ENCODE assay signal across 9 mouse cellular contexts in the genomic region with DNA sequence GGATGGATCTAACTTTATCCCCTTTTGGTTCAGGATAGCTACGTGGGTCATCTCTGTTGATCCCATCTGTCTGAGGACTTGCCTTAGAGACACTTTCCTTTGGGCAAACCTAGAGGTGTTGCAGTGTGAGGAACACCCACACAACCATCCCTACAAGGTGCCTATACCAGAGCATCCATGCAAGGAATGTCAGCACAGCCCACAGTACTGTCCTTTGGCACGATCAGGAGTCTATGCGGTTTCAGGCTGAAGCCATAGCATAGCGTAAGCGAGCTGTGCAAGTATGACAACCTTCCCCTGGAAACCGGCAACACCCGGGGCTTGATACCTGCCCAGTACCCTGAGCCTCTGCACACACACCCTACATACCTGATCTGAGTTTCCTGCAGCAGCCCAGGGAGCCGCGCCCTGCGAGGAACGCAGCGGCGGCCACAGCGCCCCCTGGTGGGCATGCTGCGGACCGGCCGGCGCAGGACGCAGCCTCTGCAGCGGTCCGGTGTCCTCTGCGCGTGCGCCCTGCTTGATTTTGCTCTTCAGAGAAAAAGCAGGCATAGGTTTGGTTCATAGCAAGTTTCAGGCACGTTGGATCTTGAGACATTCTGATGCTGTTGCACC.
DNase-seq lines count a peak whose midpoint lies in the region; ATAC-seq and TF ChIP-seq lines count a peak whose summit lies in the region.
"Had no signal": no experiment of that assay in that cellular context is flagged by ENCODE, and none has a peak within 500 bp of the region (broad histone marks: within the 10 kb centered on the region; RNA-seq: fewer than 3 reads in every experiment).

No protein-coding gene starts in this region.

- H3K9me3 ChIP-seq in forebrain, postnatal 0 days (ENCODE audit: low read length), result no peaks in the 10 kb centered on the region
- H3K9me3 ChIP-seq in liver, postnatal 0 days (ENCODE audit: low read length), result peaks cover 2% of the 10 kb centered on the region; the same call in 1 of the 2 replicates

- peak overlapping the region; percentile 57 for H3K4me3 ChIP-seq in cerebellum, adult 2 months (replicated peaks; ENCODE audit: insufficient read depth, low read depth, low read length)
- H3K4me3 ChIP-seq in forebrain, postnatal 0 days (ENCODE audit: low read depth, low read length), result peak overlapping the region; percentile 36
- H3K4me3 ChIP-seq in liver, postnatal 0 days (ENCODE audit: low read depth, low read length), result no peak overlapping the region
- H3K4me3 ChIP-seq: erythroblast, embryonic 14.5 days had no signal

- TF ChIP-seq CTCF in cerebellum, adult 2 months (IDR thresholded peaks at IDR 0.05; ENCODE audit: borderline replicate concordance, insufficient read depth, low read depth, low read length), result peak; percentile 83
- peak; percentile 98 for TF ChIP-seq CTCF in forebrain, postnatal 0 days (IDR thresholded peaks at IDR 0.05; ENCODE audit: low read depth)
- peak; percentile 97 for TF ChIP-seq CTCF in liver, postnatal 0 days (IDR thresholded peaks at IDR 0.05; ENCODE audit: low read depth)

- no peak overlapping the region for H3K27ac ChIP-seq in cerebellum, adult 2 months (ENCODE audit: insufficient read depth, low read length)
- 0 out of 2 replicates have a peak overlapping the region, but pooled peaks have one; percentile 10 for H3K27ac ChIP-seq in forebrain, postnatal 0 days (ENCODE audit: low read depth, low read length)
- H3K27ac ChIP-seq in liver, postnatal 0 days (ENCODE audit: low read depth), result no peak overlapping the region

- no peak for TF ChIP-seq POLR2A in cerebellum, adult 2 months (IDR thresholded peaks at IDR 0.05; ENCODE audit: borderline replicate concordance, insufficient read depth, low read length)

- intact Hi-C loops in heart, postnatal 36 days (cut with DNase I), result loop anchor here (5.0 kb wide), 1 partner anchor 241 kb away; no protein-coding TSS in a partner anchor

- peak; percentile 85 for DNase-seq in ES-CJ7 (ENCODE audit: low read depth, low spot score)
- DNase-seq in cerebellum, adult 2 months, result peak; percentile 86 to 88
- DNase-seq in forebrain, postnatal 0 days, result peak; percentile 88
- peak; percentile 81 for DNase-seq in heart, postnatal 36 days
- DNase-seq in layer of hippocampus, adult 18-20 months (ENCODE audit: low spot score in 2 of 2), result peak; percentile 73 to 88
- DNase-seq in liver, postnatal 0 days, result peak; percentile 80
- DNase-seq in testis, postnatal 10 days (ENCODE audit: low spot score), result peak; percentile 93

- peak overlapping the region; percentile 56 for H3K4me2 ChIP-seq in forebrain, postnatal 0 days (ENCODE audit: low read depth)
- H3K4me2 ChIP-seq in liver, postnatal 0 days (ENCODE audit: low read depth, low read length), result peak overlapping the region; percentile 54

- peak; percentile 94 for ATAC-seq in forebrain, postnatal 0 days
- ATAC-seq in liver, postnatal 0 days, result peak; percentile 88
- peak; percentile 33 for ATAC-seq in neutrophil, adult 5-6 weeks (ENCODE audit: extremely low read depth, insufficient number of reproducible peaks, low FRiP score, poor library complexity, severe bottlenecking)

- TF ChIP-seq EP300 in liver, postnatal 0 days (IDR thresholded peaks at IDR 0.05; ENCODE audit: low read depth), result no peak

- no peaks in the 10 kb centered on the region for H3K36me3 ChIP-seq in forebrain, postnatal 0 days (ENCODE audit: insufficient read depth)
- no peaks in the 10 kb centered on the region for H3K36me3 ChIP-seq in liver, postnatal 0 days (replicated peaks; ENCODE audit: insufficient read depth, low read length)

- 5% methylated on average over 25 of the region's 25 CpGs for WGBS in cerebellum, adult 2 months
- 9% methylated on average over 25 of the region's 25 CpGs for WGBS in forebrain, postnatal 0 days
- WGBS in liver, postnatal 0 days (ENCODE audit: insufficient replicate concordance), result 14% methylated on average over 25 of the region's 25 CpGs

- H3K9ac ChIP-seq in forebrain, postnatal 0 days, result peak overlapping the region; percentile 56
- no peak overlapping the region for H3K9ac ChIP-seq in liver, postnatal 0 days (replicated peaks)

- no peaks in the 10 kb centered on the region for H3K27me3 ChIP-seq in cerebellum, adult 2 months (ENCODE audit: control insufficient read depth, insufficient read depth, low read length)
- no peaks in the 10 kb centered on the region for H3K27me3 ChIP-seq in forebrain, postnatal 0 days (ENCODE audit: insufficient read depth, low read length)
- no peaks in the 10 kb centered on the region for H3K27me3 ChIP-seq in liver, postnatal 0 days (ENCODE audit: insufficient read depth, low read length)

- H3K4me1 ChIP-seq in cerebellum, adult 2 months (ENCODE audit: control insufficient read depth, insufficient read depth, low read length), result peaks cover 3% of the 10 kb centered on the region; the same call in 1 of the 2 replicates
- peaks cover 6% of the 10 kb centered on the region for H3K4me1 ChIP-seq in forebrain, postnatal 0 days (ENCODE audit: insufficient read depth)
- peaks cover 3% of the 10 kb centered on the region; the same call in 1 of the 2 replicates for H3K4me1 ChIP-seq in liver, postnatal 0 days (ENCODE audit: insufficient read depth)

Comparison
In these comparisons a context has a peak if more than half of its experiments do, and no peak if none do; other contexts are left out.
1. ATAC-seq: peak in every context shown above with its lines; median percentile 94 in forebrain, postnatal 0 days; 88 in liver, postnatal 0 days; 33 in neutrophil, adult 5-6 weeks.